Mouse (Mus musculus) frontal cortex, adult 2 months (tissue): ENCODE measurements around the gene Dna2. TPM values are rescaled to one million over a fixed set of nuclear protein-coding genes. Genes with fewer than 3 reads are reported as not detected.

Experiments
- polyA plus RNA-seq: library from polyadenylated mRNA; depleted of rRNA; stranded (reverse); fragments of >200 nt; gene quantifications from 2 replicates; pipeline ENCODE4 v1.2.3, GENCODE M21; 2012; rRNA removed

The Dna2 gene
- polyA plus RNA-seq, 1 experiment, result 3.6 TPM

Other genes starting within 250 kb of the Dna2 start
- gene Stox1, start 220.9 kb upstream of the Dna2 start, polyA plus RNA-seq, result 3.2 and 3.6 TPM in 2 replicates
- 40.7 and 43.9 TPM in 2 replicates for gene Ccar1, start 154.7 kb upstream of the Dna2 start, polyA plus RNA-seq
- 4.0 and 4.3 TPM in 2 replicates for gene Tet1, start 38.0 kb upstream of the Dna2 start, polyA plus RNA-seq
- 34.4 and 37.9 TPM in 2 replicates for gene Slc25a16, start 26.4 kb upstream of the Dna2 start, polyA plus RNA-seq
- gene Rufy2, start 33.2 kb downstream of the Dna2 start, polyA plus RNA-seq, result 71.8 and 77.4 TPM in 2 replicates
- 101 and 114 TPM in 2 replicates for gene Hnrnph3, start 77.2 kb downstream of the Dna2 start, polyA plus RNA-seq
- 3.0 and 3.5 TPM in 2 replicates for gene Pbld2, start 77.3 kb downstream of the Dna2 start, polyA plus RNA-seq
- gene Pbld1, start 113.1 kb downstream of the Dna2 start, polyA plus RNA-seq, result 0.27 and 0.96 TPM in 2 replicates
- 2.2 and 2.4 TPM in 2 replicates for gene Atoh7, start 152.6 kb downstream of the Dna2 start, polyA plus RNA-seq